Mouse (Mus musculus) E14TG2a.4 (cell line): ENCODE data around the gene Zpr1.

ENCODE experiments used
- CTCF ChIP-seq: conservative IDR thresholded peaks from 2 replicates; pipeline ENCODE4 v1.5.1; 2014; ENCODE audit warnings: low read length
- POU5F1 ChIP-seq: IDR thresholded peaks from 2 replicates; pipeline ENCODE4 v1.6.1; 2014; ENCODE audit warnings: low read length, borderline replicate concordance

DNA sequence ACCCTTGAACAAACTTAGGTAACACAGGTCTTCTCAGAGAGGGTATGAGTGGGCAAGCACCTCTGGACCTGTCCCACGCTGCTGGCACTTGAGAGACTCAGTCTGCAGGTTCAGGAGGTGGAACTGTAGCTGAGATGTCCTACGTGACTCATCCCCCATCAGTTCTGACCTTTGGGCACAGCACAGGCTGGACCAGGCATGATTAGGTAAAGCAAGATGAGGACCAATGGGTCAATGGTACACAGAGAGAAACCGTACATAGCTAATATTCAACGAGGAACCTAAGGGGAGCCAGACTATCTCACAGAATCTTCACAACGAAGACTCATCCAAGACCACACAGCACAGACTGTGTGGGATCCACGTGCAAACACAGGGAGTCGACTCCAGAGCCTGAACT, 34.0 kb upstream of the Zpr1 start:
- no peak for TF ChIP-seq CTCF
- no peak for TF ChIP-seq POU5F1
